Mouse (Mus musculus): ENCODE measurements around the gene Spata1. TPM values are rescaled to one million over a fixed set of nuclear protein-coding genes. Genes with fewer than 3 reads are reported as not detected.

Spata1 gene
- polyA plus RNA-seq, 1 experiment from 2014 or later: 4.9 TPM

GRCm38 (mm10) chr3:146450371-146450841 is 49.1 kb downstream of the Spata1 start:
- Histone ChIP-seq H3K27me3 (replicated peaks) (no peaks in the 10 kb centered on the region), H3K36me3 (peaks cover 7% of the 10 kb centered on the region), H3K9ac (peak overlapping the region; percentile 76), H3K9me3 (replicated peaks) (no peaks in the 10 kb centered on the region), H3K27ac (ENCODE audit: poor library complexity, severe bottlenecking) (peak overlapping the region; percentile 63; the same call in 1 of the 2 replicates), H3K4me2 (peak overlapping the region; percentile 76), H3K4me1 (replicated peaks) (peaks cover 10% of the 10 kb centered on the region; the same call in 1 of the 2 replicates), H3K4me3 (peak overlapping the region; percentile 58)
- under 1% methylated on average over 29 of the region's 29 CpGs for WGBS
- ATAC-seq (ENCODE audit: insufficient number of reproducible peaks, low FRiP score): peak; percentile 100

GRCm38 (mm10) chr3:146449745-146450250 is 49.8 kb downstream of the Spata1 start, which contains the start of gene Ctbs:
Ctbs (plus strand) TSS chr3:146449795.
- 50% methylated on average over 9 of the region's 9 CpGs for WGBS
- peak within 1 kb of the TSS; percentile 58 for H3K4me3 ChIP-seq
- H3K27me3 ChIP-seq (replicated peaks): no peaks in the 10 kb centered on the region
- no peaks in the 10 kb centered on the region for H3K9me3 ChIP-seq (replicated peaks)
- H3K9ac ChIP-seq: peak within 1 kb of the TSS; percentile 76
- peaks cover 4% of the 10 kb centered on the region for H3K36me3 ChIP-seq
- peak within 1 kb of the TSS; percentile 63; the same call in 1 of the 2 replicates for H3K27ac ChIP-seq (ENCODE audit: poor library complexity, severe bottlenecking)
- ATAC-seq (ENCODE audit: insufficient number of reproducible peaks, low FRiP score): peak; percentile 11; the same call in 1 of the 2 replicates
- peak within 1 kb of the TSS; percentile 76 for H3K4me2 ChIP-seq
- H3K4me1 ChIP-seq (replicated peaks): peaks cover 10% of the 10 kb centered on the region; the same call in 1 of the 2 replicates

- Histone ChIP-seq H3K9me3 (replicated peaks) (no peaks in the 10 kb centered on the region), H3K4me1 (replicated peaks) (peaks cover 10% of the 10 kb centered on the region; the same call in 1 of the 2 replicates), H3K27ac (ENCODE audit: poor library complexity, severe bottlenecking) (no peak overlapping the region), H3K4me2 (no peak overlapping the region), H3K36me3 (peaks cover 4% of the 10 kb centered on the region), H3K27me3 (replicated peaks) (no peaks in the 10 kb centered on the region), H3K4me3 (no peak overlapping the region), H3K9ac (no peak overlapping the region)
- no peak for ATAC-seq (ENCODE audit: insufficient number of reproducible peaks, low FRiP score)
- 55% methylated on average over 6 of the region's 6 CpGs for WGBS
Measured at GRCm38 (mm10) chr3:146448969-146449368, 50.6 kb downstream of the Spata1 start.

GRCm38 (mm10) chr3:146448372-146448771 is 51.2 kb downstream of the Spata1 start:
- WGBS: 40% methylated on average over 10 of the region's 10 CpGs
- no peak overlapping the region for H3K4me2 ChIP-seq
- H3K4me3 ChIP-seq: no peak overlapping the region
- no peaks in the 10 kb centered on the region for H3K9me3 ChIP-seq (replicated peaks)
- H3K9ac ChIP-seq: no peak overlapping the region
- H3K27ac ChIP-seq (ENCODE audit: poor library complexity, severe bottlenecking): no peak overlapping the region
- peaks cover 10% of the 10 kb centered on the region; the same call in 1 of the 2 replicates for H3K4me1 ChIP-seq (replicated peaks)
- H3K36me3 ChIP-seq: peaks cover 4% of the 10 kb centered on the region
- no peak for ATAC-seq (ENCODE audit: insufficient number of reproducible peaks, low FRiP score)
- no peaks in the 10 kb centered on the region for H3K27me3 ChIP-seq (replicated peaks)

- no peak overlapping the region for H3K4me3 ChIP-seq
- no peak overlapping the region for H3K9ac ChIP-seq
- WGBS: 90% methylated on average over 3 of the region's 3 CpGs
- H3K4me2 ChIP-seq: no peak overlapping the region
- H3K36me3 ChIP-seq: peaks cover 4% of the 10 kb centered on the region
- peaks cover 10% of the 10 kb centered on the region; the same call in 1 of the 2 replicates for H3K4me1 ChIP-seq (replicated peaks)
- no peak overlapping the region for H3K27ac ChIP-seq (ENCODE audit: poor library complexity, severe bottlenecking)
- ATAC-seq (ENCODE audit: insufficient number of reproducible peaks, low FRiP score): no peak
- H3K27me3 ChIP-seq (replicated peaks): no peaks in the 10 kb centered on the region
- H3K9me3 ChIP-seq (replicated peaks): no peaks in the 10 kb centered on the region
Measured at GRCm38 (mm10) chr3:146447598-146447997, 52.0 kb downstream of the Spata1 start.

- no peaks in the 10 kb centered on the region for H3K9me3 ChIP-seq (replicated peaks)
- ATAC-seq (ENCODE audit: insufficient number of reproducible peaks, low FRiP score): no peak
- H3K36me3 ChIP-seq: peaks cover 4% of the 10 kb centered on the region
- H3K4me1 ChIP-seq (replicated peaks): peaks cover 10% of the 10 kb centered on the region; the same call in 1 of the 2 replicates
- no peak overlapping the region for H3K9ac ChIP-seq
- H3K27me3 ChIP-seq (replicated peaks): no peaks in the 10 kb centered on the region
- 92% methylated on average over 5 of the region's 5 CpGs for WGBS
- no peak overlapping the region for H3K27ac ChIP-seq (ENCODE audit: poor library complexity, severe bottlenecking)
- no peak overlapping the region for H3K4me3 ChIP-seq
- H3K4me2 ChIP-seq: no peak overlapping the region
Measured at GRCm38 (mm10) chr3:146447156-146447555, 52.4 kb downstream of the Spata1 start.

- Histone ChIP-seq H3K4me3 (no peak overlapping the region), H3K9ac (no peak overlapping the region), H3K4me2 (no peak overlapping the region), H3K27ac (ENCODE audit: poor library complexity, severe bottlenecking) (no peak overlapping the region), H3K4me1 (replicated peaks) (peaks cover 10% of the 10 kb centered on the region; the same call in 1 of the 2 replicates), H3K9me3 (replicated peaks) (no peaks in the 10 kb centered on the region), H3K36me3 (peaks cover 8% of the 10 kb centered on the region), H3K27me3 (replicated peaks) (no peaks in the 10 kb centered on the region)
- 86% methylated on average over 7 of the region's 7 CpGs for WGBS
- ATAC-seq (ENCODE audit: insufficient number of reproducible peaks, low FRiP score): no peak
Measured at GRCm38 (mm10) chr3:146444880-146445279, 54.7 kb downstream of the Spata1 start.

GRCm38 (mm10) chr3:146443380-146443779 is 56.2 kb downstream of the Spata1 start:
- H3K9me3 ChIP-seq (replicated peaks): no peaks in the 10 kb centered on the region
- H3K4me1 ChIP-seq (replicated peaks): peaks cover 4% of the 10 kb centered on the region; the same call in 1 of the 2 replicates
- ATAC-seq (ENCODE audit: insufficient number of reproducible peaks, low FRiP score): no peak
- H3K9ac ChIP-seq: no peak overlapping the region
- H3K36me3 ChIP-seq: peaks cover 14% of the 10 kb centered on the region
- no peak overlapping the region for H3K4me3 ChIP-seq
- no peak overlapping the region for H3K4me2 ChIP-seq
- H3K27me3 ChIP-seq (replicated peaks): no peaks in the 10 kb centered on the region
- no peak overlapping the region for H3K27ac ChIP-seq (ENCODE audit: poor library complexity, severe bottlenecking)
- WGBS: 94% methylated on average over 7 of the region's 7 CpGs

GRCm38 (mm10) chr3:146442936-146443335 is 56.6 kb downstream of the Spata1 start:
- Histone ChIP-seq H3K36me3 (peaks cover 18% of the 10 kb centered on the region), H3K27me3 (replicated peaks) (no peaks in the 10 kb centered on the region), H3K27ac (ENCODE audit: poor library complexity, severe bottlenecking) (no peak overlapping the region), H3K9ac (no peak overlapping the region), H3K9me3 (replicated peaks) (no peaks in the 10 kb centered on the region), H3K4me1 (replicated peaks) (0 out of 2 replicates have a peak, but pooled peaks cover under 1% of the 10 kb centered on the region), H3K4me3 (no peak overlapping the region), H3K4me2 (no peak overlapping the region)
- ATAC-seq (ENCODE audit: insufficient number of reproducible peaks, low FRiP score): no peak
- 91% methylated on average over 8 of the region's 8 CpGs for WGBS

- no peak overlapping the region for H3K4me2 ChIP-seq
- no peaks in the 10 kb centered on the region for H3K9me3 ChIP-seq (replicated peaks)
- H3K27ac ChIP-seq (ENCODE audit: poor library complexity, severe bottlenecking): no peak overlapping the region
- no peak for ATAC-seq (ENCODE audit: insufficient number of reproducible peaks, low FRiP score)
- no peaks in the 10 kb centered on the region for H3K4me1 ChIP-seq (replicated peaks)
- peaks cover 18% of the 10 kb centered on the region for H3K36me3 ChIP-seq
- H3K4me3 ChIP-seq: no peak overlapping the region
- no peak overlapping the region for H3K9ac ChIP-seq
- no peaks in the 10 kb centered on the region for H3K27me3 ChIP-seq (replicated peaks)
- 89% methylated on average over 7 of the region's 7 CpGs for WGBS
Measured at GRCm38 (mm10) chr3:146442484-146442883, 57.1 kb downstream of the Spata1 start.

- Histone ChIP-seq H3K27ac (ENCODE audit: poor library complexity, severe bottlenecking) (no peak overlapping the region), H3K4me1 (replicated peaks) (no peaks in the 10 kb centered on the region), H3K4me3 (no peak overlapping the region), H3K27me3 (replicated peaks) (no peaks in the 10 kb centered on the region), H3K9me3 (replicated peaks) (no peaks in the 10 kb centered on the region), H3K4me2 (no peak overlapping the region), H3K36me3 (peaks cover 34% of the 10 kb centered on the region), H3K9ac (no peak overlapping the region)
- ATAC-seq (ENCODE audit: insufficient number of reproducible peaks, low FRiP score): no peak
- WGBS: 86% methylated on average over 7 of the region's 7 CpGs
Measured at GRCm38 (mm10) chr3:146440422-146440821, 59.1 kb downstream of the Spata1 start.
